Mouse (Mus musculus): ENCODE measurements at regions not wholly inside any gene's neighbourhood (a gene's known extent, or its start where the extent isn't known, plus 50 kb on each side); places are given as distances from the start of the nearest gene placed in this dataset.

GRCm38 (mm10) chr13:84646899-84647298, 424.8 kb downstream of the Tmem161b start:
- DNase-seq (ENCODE audit: low spot score): no peak

- DNase-seq (ENCODE audit: low spot score): no peak
These were observed 426.0 kb downstream of the Tmem161b start for GRCm38 (mm10) chr13:84648056-84648455.

GRCm38 (mm10) chr13:84663967-84664366, 441.9 kb downstream of the Tmem161b start:
- no peak for DNase-seq (ENCODE audit: low spot score)

DNA sequence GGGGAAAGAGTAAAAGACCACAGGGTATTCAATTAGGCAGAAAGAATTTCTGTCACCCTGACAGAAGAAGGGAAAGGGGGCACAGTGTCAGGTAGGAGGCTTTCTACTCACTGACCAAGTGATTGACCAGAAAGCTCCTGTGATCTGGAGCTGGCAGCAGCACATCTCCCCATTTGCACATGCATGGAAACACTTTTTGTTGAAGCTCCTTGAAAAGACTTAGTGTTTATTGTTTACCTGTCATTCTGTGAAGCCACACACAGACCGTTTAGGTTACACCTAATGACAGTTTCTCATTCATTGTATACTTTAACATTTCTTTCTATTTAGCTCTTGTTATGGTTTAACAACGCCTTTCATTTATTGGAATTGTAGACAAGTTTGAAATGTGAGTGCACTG, 458.9 kb downstream of the Tmem161b start:
- no peak for DNase-seq (ENCODE audit: low spot score)

- DNase-seq (ENCODE audit: low spot score): no peak
These were observed 463.8 kb downstream of the Tmem161b start for GRCm38 (mm10) chr13:84685930-84686329.

DNA sequence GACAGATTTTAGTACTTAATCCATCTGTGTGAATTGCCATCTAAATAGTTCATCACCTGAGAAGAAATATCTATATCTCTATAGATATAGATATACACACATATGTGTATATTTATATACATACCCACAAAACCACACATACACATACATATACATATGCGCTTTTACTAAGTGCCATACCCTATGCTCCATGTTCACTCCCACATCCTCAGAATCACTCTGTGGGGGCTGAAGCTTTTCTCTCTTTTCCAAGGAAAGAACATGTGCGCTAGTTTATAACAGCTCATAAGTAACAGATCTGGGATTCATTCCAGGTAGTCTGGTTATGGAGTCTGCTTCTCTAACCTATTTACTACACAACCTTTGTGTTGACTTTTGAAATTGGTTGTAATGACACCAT, 471.4 kb downstream of the Tmem161b start:
- DNase-seq (ENCODE audit: low spot score): peak; percentile 12

GRCm38 (mm10) chr13:84698472-84699080, 476.5 kb downstream of the Tmem161b start:
- DNase-seq (ENCODE audit: low spot score): no peak

DNA sequence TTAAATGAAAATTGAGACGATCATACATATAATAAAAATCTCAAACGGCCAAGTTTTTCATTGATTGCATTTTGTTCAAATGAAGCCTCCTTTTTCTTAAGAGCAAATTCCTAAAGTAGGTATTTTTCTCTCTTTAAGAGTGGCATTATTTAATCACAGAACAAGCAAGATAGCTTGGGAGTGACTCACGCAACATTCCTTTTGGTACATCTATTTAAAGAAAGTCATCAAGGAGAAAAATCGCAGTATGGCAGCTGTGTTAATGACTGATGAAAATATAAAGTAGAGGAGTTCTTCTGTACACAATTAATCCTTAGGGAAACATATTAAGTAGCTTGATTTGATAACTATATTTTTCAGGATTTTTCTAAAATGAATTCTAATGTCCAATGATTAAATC, 448.0 kb upstream of the Ccnh start:
- no peak for DNase-seq (ENCODE audit: low spot score)

DNA sequence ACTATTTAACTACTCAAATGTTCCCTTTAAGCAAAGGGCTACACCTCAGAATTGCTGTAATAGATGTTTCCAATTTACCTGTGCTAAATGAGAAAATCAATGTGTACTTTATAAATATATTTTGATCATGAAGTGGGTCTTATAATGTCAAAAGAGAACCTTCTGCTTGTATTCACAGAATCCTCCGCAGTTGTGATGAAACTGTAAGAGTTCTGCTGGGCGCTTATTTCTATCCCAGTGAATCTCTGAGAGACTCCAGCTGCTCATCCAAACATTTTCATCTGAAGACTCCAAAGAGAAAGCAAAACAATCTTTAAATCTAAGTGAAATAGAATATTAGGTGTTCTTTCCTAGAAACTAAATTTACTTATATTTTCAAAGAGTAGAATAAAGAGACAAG, 440.9 kb upstream of the Ccnh start:
- no peak for DNase-seq (ENCODE audit: low spot score)

- no peak for DNase-seq (ENCODE audit: low spot score)
These were observed 440.0 kb upstream of the Ccnh start for GRCm38 (mm10) chr13:84749214-84749613.

GRCm38 (mm10) chr13:84750136-84750535, 439.1 kb upstream of the Ccnh start:
- DNase-seq (ENCODE audit: low spot score): no peak

GRCm38 (mm10) chr13:84751576-84752490, 437.4 kb upstream of the Ccnh start:
- no peak for DNase-seq (ENCODE audit: low spot score)

GRCm38 (mm10) chr13:84752491-84752820, 436.8 kb upstream of the Ccnh start:
- no peak for DNase-seq (ENCODE audit: low spot score)

GRCm38 (mm10) chr13:84753751-84754500, 435.3 kb upstream of the Ccnh start:
- no peak for DNase-seq (ENCODE audit: low spot score)

DNA sequence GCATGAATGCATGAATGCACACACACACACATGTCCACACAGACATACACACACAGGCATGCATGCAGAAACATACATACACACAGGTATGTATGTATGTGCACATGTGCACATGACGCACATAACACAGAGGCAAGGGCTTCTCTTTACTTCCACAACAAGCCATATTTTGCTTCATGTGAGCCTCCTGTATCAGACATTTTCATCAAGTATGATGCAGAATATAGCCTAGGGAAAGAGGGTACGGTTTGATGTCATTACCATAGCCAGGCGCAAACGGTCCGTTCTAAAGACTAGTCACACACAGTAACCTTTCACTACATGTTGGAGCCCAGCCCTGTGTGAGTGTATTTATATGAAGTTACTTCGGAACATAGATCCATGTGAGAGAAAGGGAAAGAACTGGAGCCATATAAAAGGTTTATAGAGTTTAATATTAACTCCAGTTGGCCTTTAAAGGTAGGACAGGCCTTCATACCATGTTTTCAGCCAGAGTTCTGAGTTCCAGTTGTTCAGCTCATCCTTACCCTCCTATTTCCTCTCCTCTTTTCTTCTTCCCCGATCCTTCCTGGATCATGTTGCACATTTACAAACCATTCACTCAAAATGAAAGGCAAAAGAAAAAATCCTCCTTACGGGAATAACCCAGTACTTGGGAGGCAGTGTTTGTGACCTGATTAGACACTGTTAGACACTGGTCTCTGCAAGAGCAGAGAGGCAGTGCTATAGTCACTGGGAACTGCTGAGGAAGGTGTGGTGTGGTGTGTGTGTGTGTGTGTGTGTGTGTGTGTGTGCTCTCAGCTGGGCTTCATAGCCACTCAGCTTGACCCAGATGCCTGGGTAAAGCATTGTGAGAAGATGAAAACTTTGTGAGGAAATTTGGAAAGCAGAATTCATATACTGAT, 434.1 kb upstream of the Ccnh start:
- no peak for DNase-seq (ENCODE audit: low spot score)

DNA sequence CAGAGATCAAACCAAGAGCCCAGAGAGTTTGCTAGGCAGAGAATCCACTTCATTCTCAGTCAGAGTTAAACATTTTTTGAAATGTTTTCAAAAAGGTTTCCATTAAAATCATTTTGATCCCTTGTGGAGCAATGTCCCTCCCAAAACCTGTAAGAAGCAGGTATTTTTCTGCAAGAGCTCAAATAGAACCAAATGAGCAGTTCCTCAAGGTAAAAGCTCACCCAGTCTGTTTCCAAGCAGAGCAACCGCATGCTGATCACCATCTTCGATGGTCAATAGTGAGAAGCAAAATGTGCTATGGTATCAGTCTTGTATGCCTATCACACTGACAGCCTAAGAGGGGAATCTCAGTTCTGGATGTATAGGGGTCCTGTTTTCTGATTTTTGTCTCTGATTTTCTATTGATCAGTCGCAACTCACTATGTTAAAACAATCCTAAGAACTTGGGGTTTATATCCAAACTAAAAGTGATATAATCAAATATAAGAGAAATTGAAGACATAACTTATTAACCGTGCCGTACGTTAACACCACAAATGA, 432.3 kb upstream of the Ccnh start:
- DNase-seq (ENCODE audit: low spot score): no peak

DNA sequence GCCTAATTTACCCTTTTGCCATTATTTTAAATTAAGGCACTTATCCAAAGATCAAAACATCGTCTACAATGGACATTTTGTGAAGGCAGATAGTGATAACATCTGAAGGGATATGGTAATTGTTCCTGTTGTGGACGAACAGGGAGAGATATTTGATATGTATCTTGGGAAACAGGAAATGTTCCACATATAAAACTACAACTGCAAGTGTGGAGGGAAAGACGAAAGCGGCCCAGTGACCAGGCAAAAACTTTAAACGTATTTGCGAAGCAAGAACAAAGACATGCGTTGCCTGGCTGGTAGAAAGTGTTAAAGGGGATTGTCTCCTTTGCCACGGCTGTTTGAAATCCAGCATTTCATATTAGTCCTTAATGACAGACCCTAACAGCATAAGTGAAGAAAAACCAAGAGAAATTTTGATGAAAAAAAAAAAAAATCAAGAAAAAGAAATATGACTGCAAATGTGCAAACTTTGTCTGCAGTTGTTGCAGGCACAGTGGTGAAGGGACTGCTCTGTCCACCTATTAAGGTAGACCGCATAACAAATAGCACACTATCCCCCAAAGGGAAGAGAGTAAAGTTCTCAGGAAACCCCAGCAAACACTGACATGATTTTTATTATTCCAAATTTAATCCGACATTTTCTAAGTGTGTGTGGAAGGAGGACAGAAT, 431.2 kb upstream of the Ccnh start:
- no peak for DNase-seq (ENCODE audit: low spot score)

GRCm38 (mm10) chr13:84758568-84758900, 430.7 kb upstream of the Ccnh start:
- peak; percentile 60 for DNase-seq (ENCODE audit: low spot score)

DNA sequence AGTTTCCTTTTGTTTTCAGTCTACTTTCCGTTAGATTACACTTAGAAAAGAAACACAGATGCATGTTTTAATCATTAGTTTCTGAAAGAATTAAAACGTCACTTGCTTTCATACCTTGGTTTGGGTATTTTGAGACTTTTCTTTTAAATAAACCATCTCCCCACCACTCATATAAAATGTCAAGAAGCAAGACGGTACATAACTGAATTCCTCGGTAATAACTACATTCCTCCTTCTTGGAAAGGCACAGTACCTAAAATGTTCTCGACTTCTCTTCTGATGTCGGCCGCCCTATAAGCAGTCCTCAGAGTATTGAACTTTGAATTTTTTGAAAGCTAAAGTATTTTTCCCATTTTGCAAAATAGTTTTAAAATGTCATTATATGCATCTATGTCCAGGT, 430.1 kb upstream of the Ccnh start:
- no peak for DNase-seq (ENCODE audit: low spot score)

GRCm38 (mm10) chr13:84760471-84760870, 428.7 kb upstream of the Ccnh start:
- no peak for DNase-seq (ENCODE audit: low spot score)

DNA sequence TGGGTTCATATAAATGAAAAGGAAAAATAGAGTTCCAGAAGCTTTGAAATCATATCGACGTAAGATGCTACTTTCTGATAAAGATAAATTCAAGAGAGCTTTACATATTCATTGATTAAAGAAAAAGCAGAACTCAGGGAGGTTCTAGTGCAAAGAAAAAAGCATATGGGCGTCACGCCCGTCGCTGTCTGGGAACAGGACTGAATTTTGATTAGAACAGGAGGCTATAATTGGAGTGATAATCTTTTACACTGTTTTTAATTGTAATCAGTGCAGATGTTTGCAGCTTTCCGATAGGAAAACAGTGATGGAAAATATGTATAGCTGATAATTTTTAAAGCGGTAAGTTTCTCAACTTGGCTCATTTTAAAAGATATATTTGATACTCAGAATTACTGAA, 428.2 kb upstream of the Ccnh start:
- DNase-seq (ENCODE audit: low spot score): no peak

Data from adipocyte (in vitro differentiated cells).